Mouse (Mus musculus): ENCODE measurements around the gene Pax3.

- TF ChIP-seq MAX (IDR thresholded peaks at IDR 0.05; ENCODE audit: low read length) (no peak), ZNF384 (IDR thresholded peaks at IDR 0.05; ENCODE audit: low read depth, low read length) (no peak), HCFC1 (IDR thresholded peaks at IDR 0.05; ENCODE audit: low read depth, low read length) (no peak), CTCF (conservative IDR thresholded peaks at IDR 0.05 in 1 of 2, IDR thresholded peaks at IDR 0.05 in 1 of 2; ENCODE audit: low read depth in 2 of 2, low read length in 2 of 2) (no peak), GABPA (IDR thresholded peaks at IDR 0.05; ENCODE audit: insufficient replicate concordance, low read depth, low read length) (no peak), TCF12 (IDR thresholded peaks at IDR 0.05; ENCODE audit: low read depth, low read length) (no peak), EP300 (IDR thresholded peaks at IDR 0.05; ENCODE audit: low read length) (no peak), POLR2A (IDR thresholded peaks at IDR 0.05; ENCODE audit: low read depth, low read length) (no peak)
Observed at GRCm38 (mm10) chr1:78060850-78061249, 136.1 kb downstream of the Pax3 start.
